Comparison of ENCODE assay signal across 14 mouse cellular contexts in the genomic region with DNA sequence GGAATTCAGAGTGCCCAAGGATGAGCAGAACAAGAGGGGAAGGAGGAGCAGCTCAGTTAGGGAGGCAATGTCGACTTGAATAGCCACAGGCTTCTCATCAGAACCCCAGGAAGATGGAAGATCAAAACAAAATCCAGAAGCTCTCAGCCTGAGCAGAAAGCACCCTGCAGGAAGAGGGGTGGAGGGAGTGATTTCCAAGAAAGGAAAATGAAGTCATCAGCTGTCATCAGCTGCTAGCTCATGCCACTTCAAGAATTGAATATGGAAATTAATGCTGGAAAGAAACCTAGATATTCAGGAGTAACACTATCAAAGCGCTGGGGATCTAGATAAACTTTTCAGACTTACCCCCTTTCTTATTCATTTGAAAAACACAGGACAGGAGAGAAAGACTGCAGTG. TPM values are rescaled to one million over a fixed set of nuclear protein-coding genes. Genes with fewer than 3 reads are reported as not detected.
"Had no signal": no experiment of that assay in that cellular context is flagged by ENCODE, and none has a peak within 500 bp of the region (broad histone marks: within the 10 kb centered on the region; RNA-seq: fewer than 3 reads in every experiment).

No protein-coding gene starts in this region.

- H3K4me1 ChIP-seq: limb, embryonic 12.5 days; liver, embryonic 13.5 days; lung, embryonic 15.5 days; stomach, embryonic 15.5 days had no signal

- DNase-seq: kidney, postnatal 36 days; layer of hippocampus, adult 9-11 months; layer of hippocampus, postnatal 36 days; liver; liver, embryonic 13.5 days; liver, postnatal 0 days; right cerebral cortex, postnatal 14 days; thymus, postnatal 36 days had no signal

- H3K27ac ChIP-seq: kidney, postnatal 0 days; limb, embryonic 12.5 days; liver, embryonic 13.5 days; lung, embryonic 15.5 days; stomach, embryonic 15.5 days had no signal

- H3K36me3 ChIP-seq: limb, embryonic 12.5 days; liver, embryonic 13.5 days; lung, embryonic 15.5 days; stomach, embryonic 15.5 days had no signal

- H3K4me3 ChIP-seq: limb, embryonic 12.5 days; liver, embryonic 13.5 days; lung, embryonic 15.5 days; stomach, embryonic 15.5 days had no signal

- H3K27me3 ChIP-seq: limb, embryonic 12.5 days; liver, embryonic 13.5 days; lung, embryonic 15.5 days; stomach, embryonic 15.5 days had no signal

- ATAC-seq: liver, postnatal 0 days; midbrain, embryonic 16.5 days had no signal

- H3K9ac ChIP-seq: limb, embryonic 12.5 days; liver, embryonic 13.5 days; liver, postnatal 0 days; lung, embryonic 15.5 days; stomach, embryonic 15.5 days had no signal

- H3K9me3 ChIP-seq: limb, embryonic 12.5 days; liver, embryonic 13.5 days; lung, embryonic 15.5 days; stomach, embryonic 15.5 days had no signal

- H3K4me2 ChIP-seq: limb, embryonic 12.5 days; liver, embryonic 13.5 days; lung, embryonic 15.5 days; stomach, embryonic 15.5 days had no signal

RNA-seq across cellular contexts. Expression of a gene that starts 34.4 kb away (rescaled TPM):
- total RNA-seq: megakaryocyte progenitor cell, adult 5-6 weeks had no signal
